In the genomic region with DNA sequence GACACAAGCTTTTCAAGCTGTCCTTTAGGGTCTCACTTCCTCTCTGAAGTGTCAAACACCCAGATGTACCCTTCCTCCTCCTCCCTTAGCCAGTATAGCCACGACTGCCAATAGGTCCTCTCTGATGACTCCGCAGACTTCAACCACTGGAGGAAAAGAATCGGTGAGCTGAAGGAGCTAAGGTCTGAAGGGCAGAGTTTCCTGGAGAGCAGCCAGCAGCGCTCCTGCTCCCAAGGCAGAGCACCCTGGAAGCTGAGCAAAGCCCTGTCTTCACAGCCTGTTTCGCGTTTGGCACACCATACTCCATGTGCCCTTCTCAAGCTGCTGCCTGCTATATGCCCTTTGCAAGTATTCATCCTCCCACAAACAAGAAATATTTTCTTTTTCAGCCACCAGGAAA, we compare ENCODE assay signal across 14 mouse cellular contexts.
DNase-seq lines count a peak whose midpoint lies in the region; ATAC-seq and TF ChIP-seq lines count a peak whose summit lies in the region.
"Had no signal": no experiment of that assay in that cellular context is flagged by ENCODE, and none has a peak within 500 bp of the region (broad histone marks: within the 10 kb centered on the region; RNA-seq: fewer than 3 reads in every experiment).

No protein-coding gene starts in this region.

- 64% methylated on average over 6 of the region's 6 CpGs for WGBS in kidney, embryonic 16.5 days

- peak; percentile 52 for DNase-seq in gastrocnemius, adult 2 months
- no peak for DNase-seq in gastrocnemius, postnatal 36 days
- peak; percentile 66 for DNase-seq in kidney, adult 18-20 months
- peak; percentile 81 for DNase-seq in kidney, postnatal 14 days
- DNase-seq in lung, postnatal 25 days (ENCODE audit: low spot score), result peak; percentile 9
- no peak for DNase-seq in retina, postnatal 1 day
- DNase-seq: B cell, adult 2 months; cerebellum, adult 9-11 months; embryo, embryonic 11 days had no signal

- no peak for ATAC-seq in kidney, embryonic 16.5 days (ENCODE audit: low FRiP score, low TSS enrichment)
- ATAC-seq in erythroid progenitor cell, adult 5-6 weeks (replicated peaks; ENCODE audit: low FRiP score, poor library complexity, severe bottlenecking), result no peak
- ATAC-seq: forebrain, embryonic 13.5 days had no signal

- H3K9ac ChIP-seq in kidney, embryonic 16.5 days (replicated peaks; ENCODE audit: low read length), result no peak overlapping the region
- H3K9ac ChIP-seq: forebrain, embryonic 13.5 days; limb, embryonic 13.5 days; neural tube, embryonic 13.5 days had no signal

- intact Hi-C loops in gastrocnemius, adult 2 months (cut with DNase I), result no loop called here
- intact Hi-C loops in gastrocnemius, postnatal 36 days (cut with DNase I), result no loop called here

- no peak overlapping the region for H3K27ac ChIP-seq in gastrocnemius, adult 2 months
- H3K27ac ChIP-seq in kidney, embryonic 16.5 days (ENCODE audit: low read length), result no peak overlapping the region
- H3K27ac ChIP-seq: forebrain, embryonic 13.5 days; limb, embryonic 13.5 days; neural tube, embryonic 13.5 days had no signal

- no peaks in the 10 kb centered on the region for H3K27me3 ChIP-seq in kidney, embryonic 16.5 days (ENCODE audit: insufficient read depth, low read length)
- H3K27me3 ChIP-seq: forebrain, embryonic 13.5 days; limb, embryonic 13.5 days; neural tube, embryonic 13.5 days had no signal

- no peak for TF ChIP-seq CTCF in gastrocnemius, adult 2 months (IDR thresholded peaks at IDR 0.05)

- no peaks in the 10 kb centered on the region for H3K36me3 ChIP-seq in kidney, embryonic 16.5 days (ENCODE audit: insufficient read depth, low read length)
- H3K36me3 ChIP-seq: limb, embryonic 13.5 days; neural tube, embryonic 13.5 days had no signal

- no peaks in the 10 kb centered on the region for H3K4me1 ChIP-seq in kidney, embryonic 16.5 days (ENCODE audit: insufficient read depth, low read length)
- H3K4me1 ChIP-seq: forebrain, embryonic 13.5 days; limb, embryonic 13.5 days; neural tube, embryonic 13.5 days had no signal

- H3K4me2 ChIP-seq in kidney, embryonic 16.5 days (replicated peaks; ENCODE audit: low read depth, low read length), result no peak overlapping the region
- H3K4me2 ChIP-seq: forebrain, embryonic 13.5 days; limb, embryonic 13.5 days; neural tube, embryonic 13.5 days had no signal

- H3K9me3 ChIP-seq in kidney, embryonic 16.5 days (ENCODE audit: low read length), result no peaks in the 10 kb centered on the region
- H3K9me3 ChIP-seq: forebrain, embryonic 13.5 days; limb, embryonic 13.5 days; neural tube, embryonic 13.5 days had no signal

- no peak overlapping the region for H3K4me3 ChIP-seq in gastrocnemius, adult 2 months
- H3K4me3 ChIP-seq in kidney, embryonic 16.5 days (ENCODE audit: low read length), result no peak overlapping the region
- H3K4me3 ChIP-seq: forebrain, embryonic 13.5 days; limb, embryonic 13.5 days; neural tube, embryonic 13.5 days had no signal

Comparison
In these comparisons a context has a peak if more than half of its experiments do, and no peak if none do; other contexts are left out.
1. DNase-seq: peak in gastrocnemius, adult 2 months (single experiment), kidney, adult 18-20 months (single experiment), kidney, postnatal 14 days (single experiment) and lung, postnatal 25 days (single experiment); none in gastrocnemius, postnatal 36 days (0 of 2) and retina, postnatal 1 day (single experiment).